Mouse (Mus musculus) kidney, embryonic 16.5 days (tissue): ENCODE data around the gene Crnn. TPM values are rescaled to one million over a fixed set of nuclear protein-coding genes. Genes with fewer than 3 reads are reported as not detected.

Source experiments
- ATAC-seq: fragments of 200-750 bp; cut with Nextera tagmentation; 2 replicates; pipeline ENCODE4 v1.8.0; 2017; ENCODE audit warnings: moderate TSS enrichment; ENCODE audit not compliant: low FRiP score, low TSS enrichment
- H3K27ac ChIP-seq: fragments of 300-500 bp; sonication (generic); 2 replicates; pipeline ENCODE4 v1.5.1; 2014; ENCODE audit warnings: low read length
- H3K27me3 ChIP-seq: fragments of 300-500 bp; sonication (generic); 2 replicates; pipeline ENCODE4 v1.6.1; 2014; ENCODE audit warnings: low read length, control low read depth, mixed read lengths; ENCODE audit not compliant: insufficient read depth
- H3K36me3 ChIP-seq: fragments of 300-500 bp; sonication (generic); 2 replicates; pipeline ENCODE4 v1.6.1; 2014; ENCODE audit warnings: low read length, control low read depth, mixed read lengths; ENCODE audit not compliant: insufficient read depth
- H3K4me1 ChIP-seq: fragments of 300-500 bp; sonication (generic); 2 replicates; pipeline ENCODE4 v1.6.1; 2014; ENCODE audit warnings: low read length, control low read depth, mixed read lengths; ENCODE audit not compliant: insufficient read depth
- H3K4me2 ChIP-seq: fragments of 300-500 bp; sonication (generic); replicated peaks from 2 replicates; pipeline ENCODE4 v1.6.1; 2014; ENCODE audit warnings: low read depth, low read length
- H3K4me3 ChIP-seq: fragments of 300-500 bp; sonication (generic); 2 replicates; pipeline ENCODE4 v1.5.1; 2014; ENCODE audit warnings: mild to moderate bottlenecking, low read length
- H3K9ac ChIP-seq: fragments of 300-500 bp; sonication (generic); replicated peaks from 2 replicates; pipeline ENCODE4 v1.6.1; 2014; ENCODE audit warnings: low read length
- H3K9me3 ChIP-seq: fragments of 300-500 bp; sonication (generic); 2 replicates; pipeline ENCODE4 v1.6.1; 2016; ENCODE audit warnings: low read length, control low read depth
- WGBS: fragments of 180-500 bp; shearing (Covaris S2); extraction: QIAGEN DNeasy Blood & Tissue Kit; methylation state at CpG from one replicate; pipeline ENCODE4 v1.1.7; 2014; 5-methylcytosine and 5-hydroxymethylcytosine counted together
- polyA plus RNA-seq: library from polyadenylated mRNA; unstranded; fragments of >200 nt; fragmentation: Nextera tagmentation; extraction: Ambion mirVana; gene quantifications from 2 replicates; pipeline ENCODE4 v1.2.1, GENCODE M21; 2015

Crnn gene
- polyA plus RNA-seq, 1 experiment from 2014 or later, result not detected

GRCm38 (mm10) chr3:93180856-93181255 is 36.3 kb downstream of the Crnn start:
- Histone ChIP-seq H3K27ac (no peak overlapping the region), H3K4me1 (no peaks in the 10 kb centered on the region), H3K36me3 (no peaks in the 10 kb centered on the region), H3K4me2 (no peak overlapping the region), H3K9ac (no peak overlapping the region), H3K9me3 (no peaks in the 10 kb centered on the region), H3K27me3 (no peaks in the 10 kb centered on the region), H3K4me3 (no peak overlapping the region)
- no peak for ATAC-seq
- 74% methylated on average over 4 of the region's 4 CpGs for WGBS

- Histone ChIP-seq H3K9ac (no peak within 1 kb of the TSS), H3K27ac (no peak within 1 kb of the TSS), H3K4me3 (no peak within 1 kb of the TSS), H3K9me3 (no peaks in the 10 kb centered on the region), H3K4me2 (no peak within 1 kb of the TSS), H3K27me3 (no peaks in the 10 kb centered on the region), H3K4me1 (no peaks in the 10 kb centered on the region), H3K36me3 (no peaks in the 10 kb centered on the region)
- no peak for ATAC-seq
- WGBS, result 76% methylated on average over 3 of the region's 3 CpGs
Measured at GRCm38 (mm10) chr3:93196978-93197377, 52.4 kb downstream of the Crnn start, which contains the start of gene Flg2. Gene Flg2 (plus strand): TSS chr3:93197278.

Other genes with a start within 250 kb of the Crnn start
- gene Lce3a, start 218.6 kb upstream of the Crnn start, polyA plus RNA-seq, result not detected in 2 replicates
- gene Lce3b, start 211.8 kb upstream of the Crnn start, polyA plus RNA-seq, result not detected in 2 replicates
- gene Lce3c, start 200.3 kb upstream of the Crnn start, polyA plus RNA-seq, result not detected in 2 replicates
- not detected in 2 replicates for gene Lce3d, start 187.4 kb upstream of the Crnn start, polyA plus RNA-seq
- not detected in 2 replicates for gene Lce3e, start 177.7 kb upstream of the Crnn start, polyA plus RNA-seq
- gene Lce3f, start 152.6 kb upstream of the Crnn start, polyA plus RNA-seq, result not detected in 2 replicates
- 0.39 and 0.42 TPM in 2 replicates for gene Crct1, start 129.1 kb upstream of the Crnn start, polyA plus RNA-seq
- gene Lce1m, start 125.7 kb upstream of the Crnn start, polyA plus RNA-seq, result not detected in 2 replicates
- not detected in 2 replicates for gene Gm4858, start 76.0 kb upstream of the Crnn start, polyA plus RNA-seq
- not detected in 2 replicates for gene Flg2, start 52.5 kb downstream of the Crnn start, polyA plus RNA-seq
- 0.44 TPM in 2 replicates for gene Flg, start 128.7 kb downstream of the Crnn start, polyA plus RNA-seq
- gene Hrnr, start 175.0 kb downstream of the Crnn start, polyA plus RNA-seq, result 0.04 and 0.07 TPM in 2 replicates
- 0.10 TPM in 1 of 2 replicates, not detected in the other for gene Rptn, start 248.9 kb downstream of the Crnn start, polyA plus RNA-seq